Mouse (Mus musculus): ENCODE data around the gene Anp32b. TPM values are rescaled to one million over a fixed set of nuclear protein-coding genes. Genes with fewer than 3 reads are reported as not detected.

Gene Anp32b
- polyA plus RNA-seq, 1 experiment from 2014 or later = 284 TPM

- Histone ChIP-seq H3K4me3 (no peak overlapping the region), H3K27ac (no peak overlapping the region), H3K9ac (no peak overlapping the region), H3K4me2 (replicated peaks) (no peak overlapping the region), H3K27me3 (no peaks in the 10 kb centered on the region), H3K36me3 (peaks cover 55% of the 10 kb centered on the region), H3K9me3 (no peaks in the 10 kb centered on the region), H3K4me1 (peaks cover 12% of the 10 kb centered on the region; the same call in 1 of the 2 replicates)
- WGBS = 90% methylated on average over 6 of the region's 6 CpGs
- no peak for ATAC-seq (ENCODE audit: low FRiP score, low read depth)
Measured at GRCm38 (mm10) chr4:46493071-46493470, 42.4 kb downstream of the Anp32b start.

DNA sequence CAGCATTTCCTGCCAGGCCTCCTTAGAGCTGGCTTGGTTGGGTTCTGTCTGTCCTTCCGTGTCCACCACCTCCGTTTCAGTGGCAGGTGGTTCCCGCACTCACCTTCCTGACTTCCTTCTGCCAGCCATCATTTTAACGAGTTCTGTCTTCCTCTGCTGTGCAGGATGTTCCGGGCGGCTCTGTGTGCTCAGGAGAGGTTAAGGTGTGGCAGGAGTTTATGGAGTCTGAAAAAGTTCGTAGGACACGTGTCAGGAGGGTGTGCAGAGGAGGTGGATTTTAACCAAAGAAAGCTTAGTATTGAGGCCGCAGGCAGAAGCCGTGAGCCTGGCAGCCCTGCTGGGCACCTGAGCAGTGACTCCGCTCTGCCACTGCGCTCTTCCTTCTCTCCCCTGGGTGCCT, 44.8 kb downstream of the Anp32b start:
- H3K36me3 ChIP-seq = peaks cover 75% of the 10 kb centered on the region
- H3K4me3 ChIP-seq = no peak overlapping the region
- H3K9ac ChIP-seq = no peak overlapping the region
- peaks cover 4% of the 10 kb centered on the region; the same call in 1 of the 2 replicates for H3K4me1 ChIP-seq
- no peak overlapping the region for H3K4me2 ChIP-seq (replicated peaks)
- no peaks in the 10 kb centered on the region for H3K27me3 ChIP-seq
- ATAC-seq (ENCODE audit: low FRiP score, low read depth) = no peak
- no peak overlapping the region for H3K27ac ChIP-seq
- WGBS = 82% methylated on average over 12 of the region's 12 CpGs
- no peaks in the 10 kb centered on the region for H3K9me3 ChIP-seq

- WGBS = 44% methylated on average over 4 of the region's 4 CpGs
- no peaks in the 10 kb centered on the region for H3K4me1 ChIP-seq
- no peaks in the 10 kb centered on the region for H3K27me3 ChIP-seq
- H3K4me2 ChIP-seq (replicated peaks) = no peak overlapping the region
- H3K9ac ChIP-seq = no peak overlapping the region
- H3K36me3 ChIP-seq = peaks cover 86% of the 10 kb centered on the region
- no peaks in the 10 kb centered on the region for H3K9me3 ChIP-seq
- ATAC-seq (ENCODE audit: low FRiP score, low read depth) = no peak
- no peak overlapping the region for H3K27ac ChIP-seq
- no peak overlapping the region for H3K4me3 ChIP-seq
Measured at GRCm38 (mm10) chr4:46497286-46497892, 46.7 kb downstream of the Anp32b start.

GRCm38 (mm10) chr4:46498511-46498910, 47.8 kb downstream of the Anp32b start:
- ATAC-seq (ENCODE audit: low FRiP score, low read depth) = no peak
- 81% methylated on average over 3 of the region's 3 CpGs for WGBS
- no peak overlapping the region for H3K4me3 ChIP-seq
- H3K4me1 ChIP-seq = no peaks in the 10 kb centered on the region
- no peaks in the 10 kb centered on the region for H3K9me3 ChIP-seq
- no peak overlapping the region for H3K27ac ChIP-seq
- no peak overlapping the region for H3K4me2 ChIP-seq (replicated peaks)
- H3K36me3 ChIP-seq = peaks cover 84% of the 10 kb centered on the region
- no peak overlapping the region for H3K9ac ChIP-seq
- H3K27me3 ChIP-seq = no peaks in the 10 kb centered on the region

DNA sequence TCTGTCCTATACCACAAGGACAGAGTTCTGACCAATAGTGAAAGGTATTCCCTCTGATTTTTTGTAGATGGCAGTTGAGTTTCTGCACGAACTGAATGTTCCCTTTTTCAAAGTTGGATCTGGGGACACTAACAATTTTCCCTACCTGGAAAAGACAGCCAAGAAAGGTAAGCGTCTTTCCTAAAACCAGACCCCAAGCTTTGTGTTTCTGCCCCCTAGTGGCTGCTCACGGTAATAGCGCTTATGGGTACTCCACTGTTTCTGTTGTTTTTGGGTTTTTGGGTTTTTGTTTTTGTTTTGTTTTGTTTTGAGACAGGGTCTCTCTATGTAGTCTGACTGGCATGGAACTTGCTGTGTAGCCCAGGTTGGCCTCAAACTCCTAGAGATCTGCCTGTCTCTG, 48.3 kb downstream of the Anp32b start:
- Histone ChIP-seq H3K4me3 (no peak overlapping the region), H3K9me3 (no peaks in the 10 kb centered on the region), H3K27ac (no peak overlapping the region), H3K36me3 (peaks cover 84% of the 10 kb centered on the region), H3K4me1 (no peaks in the 10 kb centered on the region), H3K4me2 (replicated peaks) (no peak overlapping the region), H3K9ac (no peak overlapping the region), H3K27me3 (no peaks in the 10 kb centered on the region)
- no peak for ATAC-seq (ENCODE audit: low FRiP score, low read depth)
- 14% methylated on average over 4 of the region's 4 CpGs for WGBS

GRCm38 (mm10) chr4:46502606-46503502, 52.2 kb downstream of the Anp32b start:
- 80% methylated on average over 16 of the region's 16 CpGs for WGBS
- Histone ChIP-seq H3K4me1 (peaks cover 8% of the 10 kb centered on the region; the same call in 1 of the 2 replicates), H3K9me3 (no peaks in the 10 kb centered on the region), H3K4me3 (no peak overlapping the region), H3K27ac (no peak overlapping the region), H3K4me2 (replicated peaks) (no peak overlapping the region), H3K36me3 (peaks cover 62% of the 10 kb centered on the region), H3K27me3 (peaks cover 28% of the 10 kb centered on the region), H3K9ac (no peak overlapping the region)
- ATAC-seq (ENCODE audit: low FRiP score, low read depth) = no peak

GRCm38 (mm10) chr4:46503881-46504280, 53.2 kb downstream of the Anp32b start:
- no peak for ATAC-seq (ENCODE audit: low FRiP score, low read depth)
- peaks cover 58% of the 10 kb centered on the region for H3K36me3 ChIP-seq
- no peak overlapping the region for H3K9ac ChIP-seq
- 86% methylated on average over 3 of the region's 3 CpGs for WGBS
- H3K9me3 ChIP-seq = no peaks in the 10 kb centered on the region
- H3K27me3 ChIP-seq = peaks cover 28% of the 10 kb centered on the region
- H3K4me2 ChIP-seq (replicated peaks) = no peak overlapping the region
- H3K4me3 ChIP-seq = no peak overlapping the region
- no peak overlapping the region for H3K27ac ChIP-seq
- peaks cover 8% of the 10 kb centered on the region; the same call in 1 of the 2 replicates for H3K4me1 ChIP-seq

DNA sequence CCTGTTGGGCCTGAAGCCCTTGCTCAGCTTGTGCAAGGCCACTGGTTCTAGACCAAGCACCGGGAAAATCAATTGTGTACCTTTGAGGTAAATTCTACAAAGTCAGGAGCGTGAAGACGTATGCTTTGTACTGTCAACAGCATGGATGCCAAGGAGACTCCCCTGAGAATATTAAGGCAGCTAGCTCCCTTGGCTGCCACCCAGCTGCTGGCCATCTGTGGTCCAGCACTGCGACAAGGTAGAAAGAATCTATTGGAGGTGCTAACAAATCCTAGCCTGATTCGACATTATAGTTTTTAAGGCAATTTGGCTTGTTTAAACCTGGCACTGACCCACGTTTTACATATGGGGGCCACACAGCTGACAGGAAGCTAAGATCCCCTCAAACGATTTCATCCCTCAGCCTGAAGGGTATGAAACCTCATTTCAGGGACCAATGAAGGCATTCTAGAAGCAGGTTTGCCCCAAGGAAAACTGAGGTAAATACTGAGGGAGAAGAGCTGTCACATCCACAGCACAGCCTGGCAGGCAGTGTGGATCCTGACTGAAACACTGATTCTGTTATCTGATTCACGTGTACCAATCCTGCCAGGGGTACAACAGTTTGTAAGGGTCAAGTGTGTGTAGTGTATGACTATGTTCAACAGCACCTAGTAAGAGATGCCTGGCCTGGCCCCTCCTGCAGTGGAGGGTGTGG, 54.8 kb downstream of the Anp32b start:
- peaks cover 28% of the 10 kb centered on the region for H3K27me3 ChIP-seq
- no peak overlapping the region for H3K9ac ChIP-seq
- no peak overlapping the region for H3K4me3 ChIP-seq
- H3K4me1 ChIP-seq = peaks cover 8% of the 10 kb centered on the region; the same call in 1 of the 2 replicates
- no peak overlapping the region for H3K27ac ChIP-seq
- H3K36me3 ChIP-seq = peaks cover 42% of the 10 kb centered on the region
- no peaks in the 10 kb centered on the region for H3K9me3 ChIP-seq
- no peak for ATAC-seq (ENCODE audit: low FRiP score, low read depth)
- WGBS = 60% methylated on average over 8 of the region's 8 CpGs
- H3K4me2 ChIP-seq (replicated peaks) = no peak overlapping the region

DNA sequence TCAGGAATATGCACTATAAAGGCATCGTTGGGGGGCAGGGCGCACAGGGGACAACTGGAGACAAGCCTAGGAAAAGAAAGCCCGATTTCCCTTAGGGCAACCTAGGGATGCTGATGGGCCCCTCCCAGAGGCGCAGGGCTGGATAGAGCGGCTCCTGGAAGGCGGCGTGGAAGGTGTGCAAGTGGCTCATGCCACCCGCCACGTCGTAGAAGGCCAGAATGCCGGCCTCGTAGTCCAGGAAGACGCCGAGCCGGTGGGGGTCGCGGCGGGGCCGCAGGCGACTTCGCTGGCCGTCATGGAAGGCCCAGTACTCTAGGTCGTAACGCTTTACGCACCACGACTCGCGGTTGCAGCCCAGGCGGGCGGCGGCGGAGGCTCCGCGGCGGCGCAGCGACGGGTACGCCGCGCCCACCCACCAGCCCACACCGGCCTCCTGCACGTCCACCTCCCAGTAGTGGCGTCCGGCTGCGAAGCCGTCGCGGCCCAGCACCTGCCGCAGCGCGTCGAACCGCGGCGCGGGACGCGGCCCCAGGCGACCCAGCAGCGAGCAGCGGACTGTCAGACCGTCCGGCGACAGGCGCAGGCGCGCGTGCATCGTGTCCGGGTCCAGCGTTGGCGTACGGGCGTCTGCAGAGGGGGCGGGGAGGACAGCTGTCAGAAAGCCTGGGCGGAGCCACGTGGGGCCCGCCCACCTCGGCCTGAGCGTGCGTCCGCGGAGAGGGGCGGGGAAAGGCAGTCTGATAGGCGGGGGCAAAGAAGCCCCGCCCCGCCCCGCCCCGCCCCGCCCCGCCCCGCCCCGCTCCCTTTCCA, 56.3 kb downstream of the Anp32b start:
- peak overlapping the region; percentile 66 for H3K9ac ChIP-seq
- peak overlapping the region; percentile 91 for H3K4me2 ChIP-seq (replicated peaks)
- ATAC-seq (ENCODE audit: low FRiP score, low read depth) = peak; percentile 95
- WGBS = under 1% methylated on average over 90 of the region's 94 CpGs
- H3K4me3 ChIP-seq = peak overlapping the region; percentile 69
- H3K4me1 ChIP-seq = peaks cover 8% of the 10 kb centered on the region; the same call in 1 of the 2 replicates
- H3K27me3 ChIP-seq = peaks cover 28% of the 10 kb centered on the region
- H3K9me3 ChIP-seq = no peaks in the 10 kb centered on the region
- no peak overlapping the region for H3K27ac ChIP-seq
- peaks cover 27% of the 10 kb centered on the region for H3K36me3 ChIP-seq

DNA sequence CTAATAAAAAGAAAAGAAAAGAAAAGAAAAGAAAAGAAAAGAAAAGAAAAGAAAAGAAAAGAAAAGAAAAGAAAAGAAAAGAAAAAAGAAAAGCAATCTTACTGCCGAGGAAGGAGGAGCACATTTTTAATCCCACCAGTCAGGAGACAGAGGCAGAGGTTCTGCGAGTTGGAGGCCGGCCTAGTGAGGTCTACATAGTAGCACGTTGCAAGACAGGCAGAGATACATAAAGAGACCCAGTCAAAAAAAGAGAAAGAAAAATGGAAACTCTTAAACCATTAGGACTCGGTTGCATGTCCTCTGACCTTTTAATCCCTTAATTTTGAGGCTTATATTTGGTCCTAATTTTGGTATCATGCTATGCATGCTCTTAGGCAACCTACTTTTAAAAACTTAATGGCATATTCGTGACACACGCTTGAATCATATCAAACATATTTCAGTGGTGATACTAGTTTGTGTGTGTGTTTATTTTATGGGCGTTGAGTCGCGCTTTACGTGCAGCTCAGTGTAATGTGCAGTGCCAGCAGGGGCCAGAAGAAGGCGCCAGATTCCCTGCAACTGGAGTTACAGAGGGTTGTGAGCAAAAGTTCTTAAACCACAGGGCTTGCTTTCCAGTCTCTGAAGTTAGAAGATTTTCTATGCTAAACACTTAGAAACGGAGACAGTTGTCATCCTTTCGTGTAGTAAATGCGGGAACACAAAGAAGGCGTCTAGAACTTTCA, 57.2 kb downstream of the Anp32b start:
- Histone ChIP-seq H3K36me3 (peaks cover 18% of the 10 kb centered on the region), H3K4me1 (peaks cover 8% of the 10 kb centered on the region; the same call in 1 of the 2 replicates), H3K27me3 (peaks cover 28% of the 10 kb centered on the region), H3K9me3 (no peaks in the 10 kb centered on the region), H3K4me2 (replicated peaks) (peak overlapping the region; percentile 91), H3K9ac (no peak overlapping the region), H3K27ac (no peak overlapping the region), H3K4me3 (peak overlapping the region; percentile 69)
- WGBS = 11% methylated on average over 16 of the region's 16 CpGs
- ATAC-seq (ENCODE audit: low FRiP score, low read depth) = no peak

DNA sequence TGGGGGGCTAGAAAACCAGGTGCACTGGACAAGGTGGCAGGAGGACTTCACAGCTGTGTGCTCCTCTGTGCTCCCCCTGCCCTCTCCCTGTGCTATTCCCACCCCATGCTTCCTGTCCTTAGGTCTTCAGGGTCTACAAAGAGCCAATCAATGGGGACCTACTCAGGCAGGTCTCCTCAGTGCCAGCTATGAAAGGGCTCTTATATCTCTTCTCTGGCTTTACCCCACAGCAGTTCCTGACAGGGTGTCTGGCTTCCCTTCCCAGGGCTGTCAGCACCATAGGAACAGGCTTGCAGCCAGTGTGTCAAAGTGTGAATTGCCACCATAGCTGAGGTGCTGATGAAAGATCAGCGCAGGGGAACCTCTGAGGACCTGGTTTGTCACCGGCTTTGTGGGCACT, 69.8 kb downstream of the Anp32b start:
- no peak for ATAC-seq (ENCODE audit: low FRiP score, low read depth)
- no peak overlapping the region for H3K27ac ChIP-seq
- no peak overlapping the region for H3K9ac ChIP-seq
- WGBS = 72% methylated on average over 2 of the region's 2 CpGs
- H3K4me1 ChIP-seq = peaks cover 4% of the 10 kb centered on the region
- H3K27me3 ChIP-seq = no peaks in the 10 kb centered on the region
- no peaks in the 10 kb centered on the region for H3K36me3 ChIP-seq
- no peak overlapping the region for H3K4me2 ChIP-seq (replicated peaks)
- no peaks in the 10 kb centered on the region for H3K9me3 ChIP-seq
- H3K4me3 ChIP-seq = no peak overlapping the region

All from limb, embryonic 13.5 days (tissue).